ENCODE assay signal across 8 mouse cellular contexts in the genomic region with DNA sequence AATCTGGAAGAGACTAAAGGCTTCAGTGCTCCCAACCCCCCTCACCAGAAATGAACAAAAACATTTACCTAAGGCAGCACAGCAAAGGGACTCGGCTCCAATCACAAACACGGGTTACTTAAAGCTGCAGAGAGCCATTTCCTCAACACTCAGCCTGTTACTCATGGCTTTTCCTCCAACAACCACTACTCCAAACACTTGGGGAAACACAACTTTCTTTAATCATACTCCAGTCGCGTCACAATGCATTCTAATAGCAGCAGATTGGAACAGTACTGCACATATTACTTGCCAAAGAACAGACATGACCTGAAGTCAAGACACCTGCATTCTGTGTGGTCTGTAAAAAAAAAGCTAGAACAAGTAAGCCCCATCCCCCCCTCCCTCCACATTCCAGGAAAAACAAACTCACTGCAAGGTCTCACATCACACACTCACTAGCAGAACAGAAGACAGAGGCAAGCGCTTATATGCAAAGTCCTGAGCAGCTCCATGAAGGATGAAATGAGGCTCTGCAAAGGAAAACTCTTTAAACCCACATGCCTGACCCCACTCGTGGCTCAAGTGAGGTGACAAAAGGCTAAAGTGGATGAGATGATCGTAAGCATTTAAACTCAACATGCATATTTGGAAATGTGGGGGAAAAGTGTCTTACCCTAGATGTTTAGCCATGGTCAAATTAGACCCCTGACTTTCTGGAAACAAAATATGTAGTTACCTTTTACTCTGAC. TPM values are rescaled to one million over a fixed set of nuclear protein-coding genes. Genes with fewer than 3 reads are reported as not detected.
A peak's percentile ranks its signal among the peaks of the same experiment; 100 is the strongest.
DNase-seq lines count a peak whose midpoint lies in the region; ATAC-seq and TF ChIP-seq lines count a peak whose summit lies in the region.

No protein-coding gene starts in this region.

- H3K36me3 ChIP-seq in heart, embryonic 11.5 days (ENCODE audit: control insufficient read depth, insufficient read depth, low read length), result peaks cover 32% of the 10 kb centered on the region
- H3K36me3 ChIP-seq in ES-Bruce4 (ENCODE audit: control insufficient read depth, insufficient read depth, low read length, poor library complexity, severe bottlenecking), result peaks cover 58% of the 10 kb centered on the region
- peaks cover 17% of the 10 kb centered on the region for H3K36me3 ChIP-seq in limb, embryonic 11.5 days (ENCODE audit: control insufficient read depth, insufficient read depth, low read length)

- H3K27ac ChIP-seq in heart, embryonic 11.5 days (ENCODE audit: low read depth, low read length), result peak overlapping the region; percentile 68
- peak overlapping the region; percentile 91 for H3K27ac ChIP-seq in ES-Bruce4 (ENCODE audit: insufficient read depth, low read length)
- H3K27ac ChIP-seq in embryonic fibroblast, embryonic 13.5 days (ENCODE audit: insufficient read depth, low read length), result peak overlapping the region; percentile 20
- no peak overlapping the region for H3K27ac ChIP-seq in limb, embryonic 11.5 days (replicated peaks; ENCODE audit: low read depth, low read length)
- H3K27ac ChIP-seq in olfactory bulb, adult 2 months (ENCODE audit: insufficient read depth, low read depth, low read length), result peak overlapping the region; percentile 43; the same call in 1 of the 2 replicates

- TF ChIP-seq EP300 in ES-Bruce4 (IDR thresholded peaks at IDR 0.05; ENCODE audit: insufficient read depth, low read depth, low read length), result no peak

- peak overlapping the region; percentile 88 for H3K9ac ChIP-seq in heart, embryonic 11.5 days (ENCODE audit: low read depth, low read length)
- peak overlapping the region; percentile 88 for H3K9ac ChIP-seq in ES-Bruce4 (ENCODE audit: low read depth, poor library complexity, severe bottlenecking)
- H3K9ac ChIP-seq in limb, embryonic 11.5 days (ENCODE audit: low read length), result peak overlapping the region; percentile 51

- no peak for ATAC-seq in heart, embryonic 11.5 days (replicated peaks; ENCODE audit: insufficient number of reproducible peaks, low FRiP score, low TSS enrichment)
- ATAC-seq in limb, embryonic 11.5 days (ENCODE audit: insufficient number of reproducible peaks, low FRiP score, low TSS enrichment, low read depth), result no peak

- TF ChIP-seq POLR2A in ES-Bruce4 (IDR thresholded peaks at IDR 0.05; ENCODE audit: insufficient read depth, low read length), result no peak
- TF ChIP-seq POLR2A in embryonic fibroblast, embryonic 13.5 days (IDR thresholded peaks at IDR 0.05; ENCODE audit: low read depth, low read length), result peak; percentile 66
- no peak for TF ChIP-seq POLR2A in olfactory bulb, adult 2 months (IDR thresholded peaks at IDR 0.05; ENCODE audit: insufficient read depth, low read depth, low read length)

- no peak for TF ChIP-seq CTCF in ES-Bruce4 (IDR thresholded peaks at IDR 0.05; ENCODE audit: low read depth, low read length)
- no peak for TF ChIP-seq CTCF in embryonic fibroblast, embryonic 13.5 days (IDR thresholded peaks at IDR 0.05; ENCODE audit: borderline replicate concordance, insufficient read depth, low read length)
- TF ChIP-seq CTCF in olfactory bulb, adult 2 months (IDR thresholded peaks at IDR 0.05; ENCODE audit: insufficient read depth, low read depth, low read length), result no peak

- H3K4me3 ChIP-seq in heart, embryonic 11.5 days (ENCODE audit: low read depth, low read length), result peak overlapping the region; percentile 94
- peak overlapping the region; percentile 54 for H3K4me3 ChIP-seq in ES-Bruce4 (ENCODE audit: low read depth, low read length)
- H3K4me3 ChIP-seq in embryonic fibroblast, embryonic 13.5 days (ENCODE audit: insufficient read depth, low read length), result peak overlapping the region; percentile 95
- H3K4me3 ChIP-seq in limb, embryonic 11.5 days (ENCODE audit: low read depth, low read length), result peak overlapping the region; percentile 63
- H3K4me3 ChIP-seq in olfactory bulb, adult 2 months (ENCODE audit: insufficient read depth, low read depth, low read length), result peak overlapping the region; percentile 56

- no peaks in the 10 kb centered on the region for H3K9me3 ChIP-seq in heart, embryonic 11.5 days (replicated peaks; ENCODE audit: control insufficient read depth, low read length)
- H3K9me3 ChIP-seq in ES-Bruce4 (replicated peaks; ENCODE audit: control insufficient read depth, insufficient read depth, low read length, poor library complexity, severe bottlenecking), result no peaks in the 10 kb centered on the region
- H3K9me3 ChIP-seq in limb, embryonic 11.5 days (ENCODE audit: control insufficient read depth, low read length), result no peaks in the 10 kb centered on the region

- WGBS in heart, embryonic 11.5 days (ENCODE audit: insufficient replicate concordance), result 25% methylated on average over 7 of the region's 7 CpGs
- WGBS in limb, embryonic 11.5 days, result 54% methylated on average over 7 of the region's 7 CpGs
- WGBS in olfactory bulb, adult 2 months, result 0% methylated on average over 7 of the region's 7 CpGs

- H3K4me1 ChIP-seq in heart, embryonic 11.5 days (ENCODE audit: control insufficient read depth, insufficient read depth, low read length), result peaks cover 23% of the 10 kb centered on the region
- H3K4me1 ChIP-seq in ES-Bruce4 (ENCODE audit: control insufficient read depth, insufficient read depth, low read length), result no peaks in the 10 kb centered on the region
- no peaks in the 10 kb centered on the region for H3K4me1 ChIP-seq in embryonic fibroblast, embryonic 13.5 days (ENCODE audit: control insufficient read depth, insufficient read depth, low read length)
- H3K4me1 ChIP-seq in limb, embryonic 11.5 days (ENCODE audit: control insufficient read depth, insufficient read depth, low read length), result peaks cover 6% of the 10 kb centered on the region
- peaks cover 4% of the 10 kb centered on the region for H3K4me1 ChIP-seq in olfactory bulb, adult 2 months (ENCODE audit: control insufficient read depth, insufficient read depth, low read length)

- no peaks in the 10 kb centered on the region for H3K27me3 ChIP-seq in heart, embryonic 11.5 days (ENCODE audit: control insufficient read depth, insufficient read depth, low read length)
- no peaks in the 10 kb centered on the region for H3K27me3 ChIP-seq in ES-Bruce4 (ENCODE audit: control insufficient read depth, insufficient read depth, low read length, poor library complexity, severe bottlenecking)
- no peaks in the 10 kb centered on the region for H3K27me3 ChIP-seq in limb, embryonic 11.5 days (ENCODE audit: control insufficient read depth, insufficient read depth, low read length)

- no peak for DNase-seq in heart, adult 9 months (ENCODE audit: low spot score in 2 of 2)
- DNase-seq in limb, embryonic 11.5 days (ENCODE audit: low spot score), result no peak
- DNase-seq in left cerebral cortex, adult 9 months (ENCODE audit: low spot score in 2 of 2), result no peak
- no peak for DNase-seq in cerebellum, adult 11 months

- peak overlapping the region; percentile 97 for H3K4me2 ChIP-seq in heart, embryonic 11.5 days
- H3K4me2 ChIP-seq in limb, embryonic 11.5 days (ENCODE audit: low read depth, severe bottlenecking), result peak overlapping the region; percentile 66

RNA-seq across cellular contexts. Expression of gene Scyl1, which starts 26.3 kb away (rescaled TPM):
- 54.8 and 59.4 TPM in 2 replicates for polyA plus RNA-seq in heart, embryonic 11.5 days (2014; fragmentation: Nextera tagmentation; extraction: Ambion mirVana)
- 37.1 and 42.8 TPM in 2 replicates for polyA plus RNA-seq in ES-Bruce4 (2011; ENCODE audit: insufficient read depth, insufficient read length, low read depth, missing spikeins)
- polyA plus RNA-seq in embryonic fibroblast, embryonic 13.5 days (2011; ENCODE audit: insufficient read length, low read depth, missing spikeins), result 78.4 and 83.1 TPM in 2 replicates
- 65.8 and 66.6 TPM in 2 replicates for polyA plus RNA-seq in limb, embryonic 11.5 days (2014; fragmentation: Nextera tagmentation; extraction: Ambion mirVana)
- not detected in 2 replicates for polyA plus RNA-seq in olfactory bulb, adult 2 months (2012; ENCODE audit: insufficient read depth, insufficient read length, low replicate concordance, missing spikeins)

RNA-seq across cellular contexts. Expression of gene Ltbp3, which starts 56.8 kb away (rescaled TPM):
- 9.3 and 9.8 TPM in 2 replicates for polyA plus RNA-seq in heart, embryonic 11.5 days (2014; fragmentation: Nextera tagmentation; extraction: Ambion mirVana)
- polyA plus RNA-seq in ES-Bruce4 (2011; ENCODE audit: insufficient read depth, insufficient read length, low read depth, missing spikeins), result 5.9 and 8.2 TPM in 2 replicates
- polyA plus RNA-seq in embryonic fibroblast, embryonic 13.5 days (2011; ENCODE audit: insufficient read length, low read depth, missing spikeins), result 119 and 136 TPM in 2 replicates
- polyA plus RNA-seq in limb, embryonic 11.5 days (2014; fragmentation: Nextera tagmentation; extraction: Ambion mirVana), result 3.0 and 9.7 TPM in 2 replicates
- polyA plus RNA-seq in olfactory bulb, adult 2 months (2012; ENCODE audit: insufficient read depth, insufficient read length, low replicate concordance, missing spikeins), result not detected in 2 replicates

Comparison
In these comparisons a context has a peak if more than half of its experiments do, and no peak if none do; other contexts are left out.
1. RNA of gene Ltbp3, which starts 56.8 kb away (polyA plus RNA-seq): not detected in olfactory bulb, adult 2 months and 119 to 136 TPM in embryonic fibroblast, embryonic 13.5 days; 9.3 to 9.8 TPM in heart, embryonic 11.5 days, 3.0 to 9.7 TPM in limb, embryonic 11.5 days and 5.9 to 8.2 TPM in ES-Bruce4; every median in the first group is over 10 times any median in the second.
2. Peak in every context shown above with its lines, with median percentiles within 50 percentile points of each other: H3K4me3 ChIP-seq and H3K9ac ChIP-seq.